Mouse (Mus musculus): ENCODE measurements around the gene Mrps24.

Mrps24 gene

DNA sequence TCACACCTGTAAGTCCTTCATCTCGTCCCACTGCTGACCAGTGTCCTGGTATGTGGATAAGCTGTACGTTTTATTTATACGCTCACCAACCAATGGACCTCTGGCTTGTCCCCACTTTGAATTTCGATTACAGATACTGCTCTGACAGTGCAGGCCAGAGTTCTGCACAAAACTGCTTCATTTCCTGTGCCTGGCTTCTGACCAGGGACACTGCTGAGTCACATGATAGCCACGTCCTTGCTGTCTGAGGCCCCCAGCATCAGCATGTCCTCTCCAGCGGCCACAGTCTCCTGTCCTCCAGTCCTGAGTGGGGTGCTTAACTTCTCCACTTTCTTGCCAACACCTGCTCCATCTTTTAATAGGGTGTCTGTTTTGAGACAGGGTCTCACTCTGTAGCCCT, 32.9 kb downstream of the Mrps24 start:
- POLR2A ChIA-PET = interaction anchor here in 1 of 4 experiments (0.9 kb wide), 2 partner anchors 10 to 11 kb away, joined by 3 to 4 read pairs; no protein-coding TSS in a partner anchor
- CTCF ChIA-PET = interaction anchor here in 1 of 4 experiments (0.6 kb wide), 1 partner anchor 60 kb away, joined by 3 read pairs; no protein-coding TSS in a partner anchor

All from embryonic stem cell, embryonic (primary cell).